Mouse (Mus musculus) heart, embryonic 13.5 days (tissue): ENCODE measurements around the gene Hnrnpa0. TPM values are rescaled to one million over a fixed set of nuclear protein-coding genes. Genes with fewer than 3 reads are reported as not detected.
A peak's percentile ranks its signal among the peaks of the same experiment; 100 is the strongest.

Experiments used
- ATAC-seq: fragments of 200-750 bp; cut with Nextera tagmentation; 2 replicates; pipeline ENCODE4 v1.8.0; 2017; ENCODE audit warnings: moderate TSS enrichment; ENCODE audit not compliant: insufficient number of reproducible peaks, low FRiP score, low TSS enrichment; ENCODE audit errors: extremely low read depth
- H3K27ac ChIP-seq: fragments of 300-500 bp; sonication (generic); replicated peaks from 2 replicates; pipeline ENCODE4 v1.5.1; 2015; ENCODE audit warnings: moderate library complexity, mild to moderate bottlenecking, inconsistent platforms
- H3K27me3 ChIP-seq: fragments of 300-500 bp; sonication (generic); replicated peaks from 2 replicates; pipeline ENCODE4 v1.6.1; 2015; ENCODE audit warnings: mild to moderate bottlenecking, inconsistent platforms
- H3K36me3 ChIP-seq: fragments of 300-500 bp; sonication (generic); 2 replicates; pipeline ENCODE4 v1.6.1; 2015; ENCODE audit warnings: mild to moderate bottlenecking, inconsistent platforms
- H3K4me1 ChIP-seq: fragments of 300-500 bp; sonication (generic); 2 replicates; pipeline ENCODE4 v1.6.1; 2015; ENCODE audit warnings: inconsistent platforms
- H3K4me2 ChIP-seq: fragments of 300-500 bp; sonication (generic); 2 replicates; pipeline ENCODE4 v1.6.1; 2015; ENCODE audit warnings: inconsistent platforms, mild to moderate bottlenecking, moderate library complexity
- H3K4me3 ChIP-seq: fragments of 300-500 bp; sonication (generic); 2 replicates; pipeline ENCODE4 v1.5.1; 2015; ENCODE audit warnings: moderate library complexity, mild to moderate bottlenecking, inconsistent platforms
- H3K9ac ChIP-seq: fragments of 300-500 bp; sonication (generic); 2 replicates; pipeline ENCODE4 v1.6.1; 2015; ENCODE audit warnings: inconsistent platforms, mild to moderate bottlenecking, moderate library complexity
- H3K9me3 ChIP-seq: fragments of 300-500 bp; sonication (generic); 2 replicates; pipeline ENCODE4 v1.6.1; 2016; ENCODE audit warnings: inconsistent platforms
- WGBS: fragments of 180-500 bp; shearing (Covaris S2); methylation state at CpG from one replicate; pipeline ENCODE4 v1.1.7; 2015; ENCODE audit warnings: mixed read lengths; 5-methylcytosine and 5-hydroxymethylcytosine counted together
- polyA plus RNA-seq: library from polyadenylated mRNA; unstranded; fragments of >200 nt; fragmentation: Nextera tagmentation; extraction: Ambion mirVana; gene quantifications from 2 replicates; pipeline ENCODE4 v1.2.1, GENCODE M21; 2015

The Hnrnpa0 gene
- 18.6 and 18.8 TPM in 2 replicates for polyA plus RNA-seq

- Histone ChIP-seq H3K4me2 (peak within 1 kb of the TSS; percentile 88), H3K9me3 (no peaks in the 10 kb centered on the region), H3K27me3 (no peaks in the 10 kb centered on the region), H3K9ac (peak within 1 kb of the TSS; percentile 100), H3K36me3 (peaks cover 15% of the 10 kb centered on the region), H3K4me3 (peak within 1 kb of the TSS; percentile 98), H3K4me1 (peaks cover 37% of the 10 kb centered on the region), H3K27ac (peak within 1 kb of the TSS; percentile 97)
- WGBS, result 1% methylated on average over 48 of the region's 62 CpGs
- peak; percentile 92 for ATAC-seq
These were observed at the start of gene Hnrnpa0 for GRCm38 (mm10) chr13:58128396-58128767. Hnrnpa0 (minus strand) TSS chr13:58128556.

GRCm38 (mm10) chr13:58177511-58178208, 49.3 kb upstream of the Hnrnpa0 start:
- ATAC-seq, result no peak
- Histone ChIP-seq H3K27ac (no peak overlapping the region), H3K9ac (no peak overlapping the region), H3K36me3 (peaks cover 94% of the 10 kb centered on the region), H3K4me2 (no peak overlapping the region), H3K4me3 (no peak overlapping the region), H3K27me3 (no peaks in the 10 kb centered on the region), H3K9me3 (no peaks in the 10 kb centered on the region), H3K4me1 (no peaks in the 10 kb centered on the region)
- 85% methylated on average over 9 of the region's 9 CpGs for WGBS

- H3K27ac ChIP-seq, result no peak overlapping the region
- H3K4me3 ChIP-seq, result no peak overlapping the region
- no peaks in the 10 kb centered on the region for H3K4me1 ChIP-seq
- no peak overlapping the region for H3K4me2 ChIP-seq
- no peak for ATAC-seq
- H3K36me3 ChIP-seq, result peaks cover 90% of the 10 kb centered on the region
- no peaks in the 10 kb centered on the region for H3K27me3 ChIP-seq
- no peak overlapping the region for H3K9ac ChIP-seq
- 82% methylated on average over 3 of the region's 3 CpGs for WGBS
- no peaks in the 10 kb centered on the region for H3K9me3 ChIP-seq
These were observed 47.7 kb upstream of the Hnrnpa0 start for GRCm38 (mm10) chr13:58176105-58176504.

GRCm38 (mm10) chr13:58168119-58168518, 39.8 kb upstream of the Hnrnpa0 start:
- no peaks in the 10 kb centered on the region for H3K27me3 ChIP-seq
- peaks cover 5% of the 10 kb centered on the region; the same call in 1 of the 2 replicates for H3K4me1 ChIP-seq
- ATAC-seq, result no peak
- H3K4me2 ChIP-seq, result no peak overlapping the region
- no peak overlapping the region for H3K4me3 ChIP-seq
- H3K9ac ChIP-seq, result no peak overlapping the region
- H3K9me3 ChIP-seq, result no peaks in the 10 kb centered on the region
- no peak overlapping the region for H3K27ac ChIP-seq
- H3K36me3 ChIP-seq, result peaks cover 52% of the 10 kb centered on the region

- peaks cover 7% of the 10 kb centered on the region for H3K4me1 ChIP-seq
- H3K27ac ChIP-seq, result no peak overlapping the region
- peaks cover 49% of the 10 kb centered on the region for H3K36me3 ChIP-seq
- WGBS, result 87% methylated on average over 12 of the region's 12 CpGs
- H3K9ac ChIP-seq, result no peak overlapping the region
- ATAC-seq, result no peak
- H3K9me3 ChIP-seq, result no peaks in the 10 kb centered on the region
- H3K4me3 ChIP-seq, result no peak overlapping the region
- no peak overlapping the region for H3K4me2 ChIP-seq
- no peaks in the 10 kb centered on the region for H3K27me3 ChIP-seq
These were observed 35.0 kb upstream of the Hnrnpa0 start for GRCm38 (mm10) chr13:58163343-58163742.

- 93% methylated on average over 15 of the region's 15 CpGs for WGBS
- no peaks in the 10 kb centered on the region for H3K27me3 ChIP-seq
- no peak overlapping the region for H3K27ac ChIP-seq
- H3K4me3 ChIP-seq, result no peak overlapping the region
- peaks cover 12% of the 10 kb centered on the region for H3K4me1 ChIP-seq
- H3K9me3 ChIP-seq, result no peaks in the 10 kb centered on the region
- ATAC-seq, result no peak
- H3K4me2 ChIP-seq, result no peak overlapping the region
- H3K9ac ChIP-seq, result no peak overlapping the region
- H3K36me3 ChIP-seq, result peaks cover 48% of the 10 kb centered on the region
These were observed 32.4 kb upstream of the Hnrnpa0 start for GRCm38 (mm10) chr13:58160761-58161160.

GRCm38 (mm10) chr13:58158099-58158912, 29.9 kb upstream of the Hnrnpa0 start:
- peaks cover 12% of the 10 kb centered on the region for H3K4me1 ChIP-seq
- 6% methylated on average over 16 of the region's 16 CpGs for WGBS
- peaks cover 34% of the 10 kb centered on the region for H3K36me3 ChIP-seq
- H3K4me3 ChIP-seq, result peak overlapping the region; percentile 96
- no peak for ATAC-seq
- H3K4me2 ChIP-seq, result peak overlapping the region; percentile 98
- H3K9ac ChIP-seq, result peak overlapping the region; percentile 90
- peak overlapping the region; percentile 61 for H3K27ac ChIP-seq
- no peaks in the 10 kb centered on the region for H3K27me3 ChIP-seq
- no peaks in the 10 kb centered on the region for H3K9me3 ChIP-seq

GRCm38 (mm10) chr13:58157447-58158098, 29.2 kb upstream of the Hnrnpa0 start, which contains the start of gene Idnk:
Idnk (plus strand) TSS chr13:58157649.
- no peaks in the 10 kb centered on the region for H3K27me3 ChIP-seq
- H3K36me3 ChIP-seq, result peaks cover 27% of the 10 kb centered on the region
- H3K4me2 ChIP-seq, result peak within 1 kb of the TSS; percentile 98
- under 1% methylated on average over 29 of the region's 30 CpGs for WGBS
- H3K9me3 ChIP-seq, result no peaks in the 10 kb centered on the region
- H3K9ac ChIP-seq, result peak within 1 kb of the TSS; percentile 90
- peaks cover 12% of the 10 kb centered on the region for H3K4me1 ChIP-seq
- H3K4me3 ChIP-seq, result peak within 1 kb of the TSS; percentile 96
- peak; percentile 89 for ATAC-seq
- H3K27ac ChIP-seq, result peak within 1 kb of the TSS; percentile 61

GRCm38 (mm10) chr13:58157036-58157435, 28.7 kb upstream of the Hnrnpa0 start:
- WGBS, result 16% methylated on average over 8 of the region's 8 CpGs
- Histone ChIP-seq H3K9ac (peak overlapping the region; percentile 90), H3K4me1 (peaks cover 12% of the 10 kb centered on the region), H3K27ac (0 out of 2 replicates have a peak overlapping the region, but pooled peaks have one; percentile 20), H3K4me3 (peak overlapping the region; percentile 96), H3K9me3 (no peaks in the 10 kb centered on the region), H3K4me2 (peak overlapping the region; percentile 98), H3K27me3 (no peaks in the 10 kb centered on the region), H3K36me3 (peaks cover 24% of the 10 kb centered on the region)
- ATAC-seq, result no peak

- no peak overlapping the region for H3K27ac ChIP-seq
- H3K4me2 ChIP-seq, result no peak overlapping the region
- H3K4me3 ChIP-seq, result no peak overlapping the region
- no peak for ATAC-seq
- no peak overlapping the region for H3K9ac ChIP-seq
- H3K4me1 ChIP-seq, result peaks cover 12% of the 10 kb centered on the region
- 81% methylated on average over 2 of the region's 2 CpGs for WGBS
- H3K9me3 ChIP-seq, result no peaks in the 10 kb centered on the region
- H3K27me3 ChIP-seq, result no peaks in the 10 kb centered on the region
- peaks cover 14% of the 10 kb centered on the region for H3K36me3 ChIP-seq
These were observed 27.7 kb upstream of the Hnrnpa0 start for GRCm38 (mm10) chr13:58156031-58156430.

GRCm38 (mm10) chr13:58150442-58150841, 22.1 kb upstream of the Hnrnpa0 start:
- H3K9ac ChIP-seq, result no peak overlapping the region
- H3K27ac ChIP-seq, result no peak overlapping the region
- no peaks in the 10 kb centered on the region for H3K27me3 ChIP-seq
- H3K36me3 ChIP-seq, result no peaks in the 10 kb centered on the region
- no peak for ATAC-seq
- no peak overlapping the region for H3K4me3 ChIP-seq
- H3K9me3 ChIP-seq, result peaks cover 4% of the 10 kb centered on the region; the same call in 1 of the 2 replicates
- peaks cover 13% of the 10 kb centered on the region for H3K4me1 ChIP-seq
- H3K4me2 ChIP-seq, result no peak overlapping the region
- 70% methylated on average over 11 of the region's 11 CpGs for WGBS
